Mouse (Mus musculus) heart, embryonic 16.5 days (tissue): ENCODE data around the gene Srpr. TPM values are rescaled to one million over a fixed set of nuclear protein-coding genes. Genes with fewer than 3 reads are reported as not detected.

Experiments used
- ATAC-seq: fragments of 200-750 bp; cut with Nextera tagmentation; replicated peaks from 2 replicates; pipeline ENCODE4 v1.8.0; 2017; ENCODE audit warnings: moderate number of reproducible peaks; ENCODE audit not compliant: insufficient read depth, low FRiP score; ENCODE audit errors: extremely low read depth
- H3K27ac ChIP-seq: fragments of 300-500 bp; sonication (generic); 2 replicates; pipeline ENCODE4 v1.5.1; 2014; ENCODE audit warnings: mild to moderate bottlenecking, low read length, control low read depth, moderate library complexity
- H3K27me3 ChIP-seq: fragments of 300-500 bp; sonication (generic); 2 replicates; pipeline ENCODE4 v1.6.1; 2014; ENCODE audit warnings: low read length, mixed read lengths; ENCODE audit not compliant: control insufficient read depth, insufficient read depth
- H3K36me3 ChIP-seq: fragments of 300-500 bp; sonication (generic); 2 replicates; pipeline ENCODE4 v1.6.1; 2014; ENCODE audit not compliant: control insufficient read depth, insufficient read depth
- H3K4me1 ChIP-seq: fragments of 300-500 bp; sonication (generic); 2 replicates; pipeline ENCODE4 v1.6.1; 2014; ENCODE audit warnings: low read length, mixed read lengths; ENCODE audit not compliant: control insufficient read depth, insufficient read depth
- H3K4me2 ChIP-seq: fragments of 300-500 bp; sonication (generic); 2 replicates; pipeline ENCODE4 v1.6.1; 2014; ENCODE audit warnings: low read depth, mild to moderate bottlenecking, control low read depth, low read length
- H3K4me3 ChIP-seq: fragments of 300-500 bp; sonication (generic); 2 replicates; pipeline ENCODE4 v1.5.1; 2014; ENCODE audit warnings: mild to moderate bottlenecking, control low read depth, low read length
- H3K9ac ChIP-seq: fragments of 300-500 bp; sonication (generic); 2 replicates; pipeline ENCODE4 v1.6.1; 2014; ENCODE audit warnings: low read length, control low read depth
- H3K9me3 ChIP-seq: fragments of 300-500 bp; sonication (generic); replicated peaks from 2 replicates; pipeline ENCODE4 v1.6.1; 2016; ENCODE audit warnings: low read length; ENCODE audit not compliant: control insufficient read depth
- WGBS: fragments of 180-500 bp; shearing (Covaris S2); extraction: QIAGEN DNeasy Blood & Tissue Kit; methylation state at CpG from one replicate; pipeline ENCODE4 v1.1.7; 2014; 5-methylcytosine and 5-hydroxymethylcytosine counted together
- polyA plus RNA-seq: library from polyadenylated mRNA; unstranded; fragments of >200 nt; fragmentation: Nextera tagmentation; extraction: Ambion mirVana; gene quantifications from 2 replicates; pipeline ENCODE4 v1.2.1, GENCODE M21; 2015

Srpr gene
- polyA plus RNA-seq: 87.9 and 90.7 TPM in 2 replicates

DNA sequence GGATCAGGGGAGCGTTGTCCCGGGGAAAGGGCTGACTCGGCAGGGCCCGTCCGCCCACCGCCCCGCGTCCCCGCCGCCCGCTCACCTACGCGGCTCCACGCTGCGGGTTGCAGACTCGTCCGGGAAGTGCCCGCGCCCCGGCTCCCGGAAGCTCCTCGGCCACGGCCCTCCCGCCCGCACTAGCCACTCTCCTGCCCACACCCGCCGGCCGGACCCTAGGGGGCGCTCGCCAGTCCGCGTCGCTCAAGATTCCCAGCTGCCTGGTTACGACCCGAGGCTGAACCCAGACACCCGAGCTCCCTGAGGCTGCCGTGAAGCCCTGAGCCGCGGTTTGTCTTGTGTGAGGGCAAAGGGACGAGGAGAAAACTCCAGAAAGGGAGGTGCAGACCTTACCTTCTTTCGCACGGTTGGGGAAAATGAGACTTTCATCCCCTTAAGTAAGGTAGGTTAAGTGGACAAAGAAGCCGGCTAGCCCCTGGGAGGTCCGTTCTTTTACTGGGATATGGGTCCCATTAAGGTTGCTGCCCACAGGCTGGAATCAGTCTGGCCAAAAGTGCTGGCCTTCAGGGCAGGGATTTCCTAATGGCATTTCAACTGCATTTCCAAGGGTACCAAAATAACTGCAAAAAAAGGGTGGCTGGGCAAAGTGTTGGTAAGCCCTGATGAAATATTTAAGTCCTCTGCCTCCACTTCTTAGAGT is at the start of gene Srpr, which contains the start of gene Tirap:
Srpr (plus strand) TSS at position 404 of the 700 bp plus-strand sequence.
Tirap (minus strand) TSS at position 520 of the 700 bp plus-strand sequence.
- peak; percentile 90 for ATAC-seq
- Histone ChIP-seq H3K9ac (peak within 1 kb of the TSS; percentile 69), H3K36me3 (peaks cover 8% of the 10 kb centered on the region), H3K9me3 (no peaks in the 10 kb centered on the region), H3K27me3 (no peaks in the 10 kb centered on the region), H3K4me2 (peak within 1 kb of the TSS; percentile 76), H3K4me1 (peaks cover 11% of the 10 kb centered on the region), H3K27ac (peak within 1 kb of the TSS; percentile 13), H3K4me3 (peak within 1 kb of the TSS; percentile 54)
- WGBS: under 1% methylated on average over 44 of the region's 44 CpGs

DNA sequence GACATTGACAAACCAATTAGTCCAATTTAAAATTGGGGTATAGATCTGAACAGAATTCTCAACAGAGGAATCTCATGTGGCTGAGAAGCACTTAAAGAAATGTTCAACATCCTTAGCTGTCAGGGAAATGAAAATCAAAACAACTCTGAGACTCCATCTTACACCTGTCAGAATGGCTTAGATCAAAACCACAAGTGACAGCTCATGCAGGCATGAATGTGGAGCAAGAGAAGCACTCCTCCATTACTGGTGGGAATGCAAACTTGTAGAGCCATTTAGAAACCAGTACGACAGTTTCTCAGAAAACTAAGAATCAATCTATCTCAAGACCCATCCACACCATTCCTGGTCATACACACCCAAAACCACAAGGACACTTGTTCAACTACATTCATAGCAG is 47.1 kb upstream of the Srpr start:
- no peak overlapping the region for H3K4me2 ChIP-seq
- ATAC-seq: no peak

DNA sequence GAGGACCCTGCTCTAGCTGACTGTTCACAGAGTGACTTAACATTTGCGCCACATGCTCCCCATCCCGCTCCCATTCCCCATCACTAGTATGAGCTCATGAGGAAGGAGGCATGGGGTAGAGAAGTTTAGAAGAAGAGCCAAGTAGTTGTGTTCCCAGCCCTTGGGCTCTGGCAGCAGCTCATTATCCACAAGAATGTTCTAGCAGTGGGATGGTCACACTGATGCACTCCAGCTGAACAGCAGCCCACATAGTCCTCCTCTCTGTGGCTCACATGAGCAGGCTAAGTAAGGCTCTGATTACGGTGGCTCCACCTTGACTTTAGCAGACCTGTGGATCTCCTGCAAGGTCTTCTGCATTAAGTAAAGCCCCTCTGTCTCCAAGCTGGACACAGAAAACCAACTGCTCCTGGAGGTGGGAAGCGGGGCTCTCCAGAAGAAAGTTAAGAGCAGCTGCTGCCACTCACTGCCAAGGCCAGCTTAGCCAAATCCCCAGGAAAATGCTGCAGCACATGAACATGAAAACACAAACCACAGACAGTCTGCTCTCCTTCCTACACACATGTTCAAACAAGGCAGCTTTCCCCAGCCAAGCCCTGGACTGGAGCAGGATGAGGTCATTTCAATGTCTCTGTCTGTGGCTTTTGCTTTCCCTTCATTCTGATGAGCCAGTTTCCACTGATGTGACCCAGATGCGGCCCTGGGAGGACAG is 43.8 kb upstream of the Srpr start:
- Histone ChIP-seq H3K9ac (no peak overlapping the region), H3K27ac (peak overlapping the region; percentile 47), H3K4me1 (no peaks in the 10 kb centered on the region), H3K27me3 (no peaks in the 10 kb centered on the region), H3K36me3 (no peaks in the 10 kb centered on the region), H3K4me3 (no peak overlapping the region), H3K9me3 (no peaks in the 10 kb centered on the region), H3K4me2 (no peak overlapping the region)
- 78% methylated on average over 5 of the region's 5 CpGs for WGBS
- peak; percentile 52; the same call in 1 of the 2 replicates for ATAC-seq

More for the DNA sequence above, 47.1 kb upstream of the Srpr start:
- Histone ChIP-seq H3K9ac (no peak overlapping the region), H3K4me1 (no peaks in the 10 kb centered on the region), H3K36me3 (no peaks in the 10 kb centered on the region), H3K27ac (no peak overlapping the region), H3K27me3 (no peaks in the 10 kb centered on the region), H3K9me3 (no peaks in the 10 kb centered on the region), H3K4me3 (no peak overlapping the region)
- WGBS: 92% methylated on average over 1 of the region's 1 CpGs

DNA sequence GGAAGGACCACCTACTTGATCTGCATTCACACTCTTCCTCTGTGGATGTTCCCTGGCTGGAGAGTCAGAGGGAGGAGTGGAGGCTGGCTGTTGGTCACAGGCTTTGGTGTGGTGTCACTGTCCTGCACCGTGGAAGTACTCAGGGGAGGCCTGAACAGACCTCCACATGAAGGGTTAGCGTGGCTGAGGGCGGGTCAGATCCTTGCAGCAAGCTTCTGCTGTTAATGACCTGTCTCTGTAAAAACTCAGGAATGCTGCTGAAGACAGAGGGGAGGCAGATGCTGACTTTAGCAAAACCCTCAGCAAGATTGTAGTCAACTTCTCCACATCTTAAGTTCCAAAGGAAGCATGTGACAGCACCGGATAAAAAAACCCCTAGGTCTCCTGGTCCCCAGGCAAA is 43.1 kb upstream of the Srpr start:
- no peak for ATAC-seq
- Histone ChIP-seq H3K27me3 (no peaks in the 10 kb centered on the region), H3K9ac (no peak overlapping the region), H3K4me3 (no peak overlapping the region), H3K27ac (no peak overlapping the region), H3K36me3 (no peaks in the 10 kb centered on the region), H3K4me1 (no peaks in the 10 kb centered on the region), H3K4me2 (no peak overlapping the region), H3K9me3 (no peaks in the 10 kb centered on the region)
- 83% methylated on average over 4 of the region's 4 CpGs for WGBS

DNA sequence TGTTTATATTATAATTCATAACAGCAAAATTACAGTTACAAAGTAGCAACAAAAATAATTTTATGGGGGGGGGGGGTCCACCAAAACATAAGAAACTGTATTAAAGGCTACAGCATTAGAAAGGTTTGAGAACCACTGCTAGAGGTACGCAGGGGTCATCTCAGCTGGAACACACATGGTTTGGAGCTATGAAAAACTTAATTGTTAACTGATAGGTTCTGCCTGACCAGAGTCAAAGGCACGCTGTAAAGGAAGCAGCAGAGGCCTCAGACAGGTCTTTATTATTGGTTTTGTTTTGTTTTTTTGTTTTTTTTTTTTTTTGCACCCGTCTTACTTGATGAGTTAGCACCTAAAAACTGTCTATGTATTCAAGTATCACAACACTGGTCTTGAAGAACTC is 41.5 kb upstream of the Srpr start:
- no peaks in the 10 kb centered on the region for H3K27me3 ChIP-seq
- no peaks in the 10 kb centered on the region for H3K9me3 ChIP-seq
- no peak overlapping the region for H3K9ac ChIP-seq
- H3K4me3 ChIP-seq: no peak overlapping the region
- H3K27ac ChIP-seq: no peak overlapping the region
- H3K4me2 ChIP-seq: no peak overlapping the region
- H3K36me3 ChIP-seq: no peaks in the 10 kb centered on the region
- WGBS: 91% methylated on average over 3 of the region's 3 CpGs
- no peaks in the 10 kb centered on the region for H3K4me1 ChIP-seq
- no peak for ATAC-seq

DNA sequence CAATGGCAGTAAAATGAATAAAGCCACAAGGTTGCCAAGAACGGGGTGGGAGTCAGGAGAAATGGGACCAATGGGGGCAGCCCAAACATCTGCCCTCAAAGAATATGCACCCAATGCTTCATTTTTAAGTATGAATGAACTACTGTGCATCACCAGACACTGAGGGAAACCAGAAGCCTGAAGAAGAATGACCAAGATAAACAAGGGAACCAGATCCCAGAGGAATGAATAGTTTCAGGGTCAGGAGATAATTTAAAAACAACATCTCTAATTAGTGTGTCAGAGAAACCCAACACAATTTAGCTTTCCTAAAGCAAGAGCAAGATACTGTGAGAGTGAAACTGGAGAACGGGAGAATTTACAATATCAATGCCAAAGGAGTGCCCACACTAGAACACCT is 39.3 kb upstream of the Srpr start:
- Histone ChIP-seq H3K4me2 (no peak overlapping the region), H3K4me1 (no peaks in the 10 kb centered on the region), H3K9ac (no peak overlapping the region), H3K36me3 (no peaks in the 10 kb centered on the region), H3K4me3 (no peak overlapping the region), H3K27me3 (no peaks in the 10 kb centered on the region), H3K9me3 (no peaks in the 10 kb centered on the region), H3K27ac (no peak overlapping the region)
- no peak for ATAC-seq
- WGBS: 78% methylated on average over 2 of the region's 2 CpGs

DNA sequence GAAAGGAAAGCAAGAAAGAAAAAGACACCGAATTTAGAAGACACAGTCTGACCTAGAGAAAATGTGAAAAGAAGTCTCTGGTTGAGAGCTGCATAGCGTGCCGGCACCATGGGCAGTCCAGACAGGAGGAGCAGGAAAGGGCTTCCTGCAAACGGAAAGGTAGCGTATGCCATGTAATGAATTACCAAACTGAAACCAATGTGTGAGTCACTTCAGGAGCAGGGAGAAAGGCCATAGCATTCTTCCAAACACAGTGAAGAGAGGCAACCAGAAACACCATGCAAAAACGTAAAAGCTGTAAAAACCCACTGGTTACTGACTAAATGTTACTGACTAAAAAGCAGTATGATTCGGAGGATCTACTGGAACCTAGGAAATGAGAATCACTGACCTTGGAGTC is 38.3 kb upstream of the Srpr start:
- no peaks in the 10 kb centered on the region for H3K9me3 ChIP-seq
- no peak overlapping the region for H3K4me3 ChIP-seq
- ATAC-seq: no peak
- WGBS: 85% methylated on average over 7 of the region's 7 CpGs
- H3K4me1 ChIP-seq: no peaks in the 10 kb centered on the region
- no peak overlapping the region for H3K4me2 ChIP-seq
- no peaks in the 10 kb centered on the region for H3K36me3 ChIP-seq
- H3K27me3 ChIP-seq: no peaks in the 10 kb centered on the region
- H3K9ac ChIP-seq: no peak overlapping the region
- no peak overlapping the region for H3K27ac ChIP-seq

DNA sequence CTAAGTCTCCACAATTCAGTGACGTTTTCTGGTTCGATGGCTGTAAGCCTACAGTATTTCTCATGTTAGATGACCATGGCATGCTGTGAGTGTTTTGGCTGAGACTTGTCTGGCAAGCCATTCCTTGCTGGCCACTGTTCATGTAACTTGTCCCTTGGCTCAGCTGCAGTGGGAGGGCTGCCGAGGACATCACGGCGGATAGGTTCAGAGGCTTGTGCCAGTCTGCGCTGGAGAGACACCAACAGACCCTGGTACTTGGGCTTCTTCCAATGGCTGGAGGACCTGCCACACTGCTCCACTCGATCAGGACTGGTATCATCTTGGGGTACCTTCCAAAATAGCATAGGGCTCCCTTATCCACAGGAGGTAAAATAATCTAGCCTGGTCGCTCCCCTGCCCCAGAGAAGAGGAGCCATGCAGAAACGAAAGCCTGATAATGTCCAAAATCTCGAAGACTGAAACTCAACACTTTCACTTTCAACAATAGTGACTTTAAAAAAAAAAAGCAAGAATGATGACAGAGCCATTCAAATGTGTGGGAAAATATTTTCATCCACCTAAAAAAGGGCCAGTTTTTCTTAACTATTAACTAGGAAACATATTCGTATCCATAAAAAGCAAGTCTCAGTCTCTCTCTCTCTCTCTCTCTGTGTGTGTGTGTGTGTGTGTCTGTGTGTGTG is 36.8 kb upstream of the Srpr start:
- H3K27ac ChIP-seq: no peak overlapping the region
- 80% methylated on average over 11 of the region's 11 CpGs for WGBS
- H3K9ac ChIP-seq: no peak overlapping the region
- H3K4me1 ChIP-seq: no peaks in the 10 kb centered on the region
- no peaks in the 10 kb centered on the region for H3K9me3 ChIP-seq
- H3K4me2 ChIP-seq: no peak overlapping the region
- no peaks in the 10 kb centered on the region for H3K27me3 ChIP-seq
- ATAC-seq: no peak
- H3K36me3 ChIP-seq: no peaks in the 10 kb centered on the region
- H3K4me3 ChIP-seq: no peak overlapping the region
